Mouse (Mus musculus) midbrain, embryonic 11.5 days (tissue): ENCODE measurements around the gene Ocel1. TPM values are rescaled to one million over a fixed set of nuclear protein-coding genes. Genes with fewer than 3 reads are reported as not detected.

ENCODE experiments used
- ATAC-seq: fragments of 200-750 bp; cut with Nextera tagmentation; 2 replicates; pipeline ENCODE4 v1.8.0; 2017; ENCODE audit warnings: moderate TSS enrichment, moderate library complexity; ENCODE audit not compliant: low FRiP score
- DNase-seq: peaks from one replicate; pipeline ENCODE4 v3.0.0; 2015; ENCODE audit warnings: low spot score; ENCODE audit errors: missing footprints
- H3K27ac ChIP-seq: fragments of 300-500 bp; sonication (generic); 2 replicates; pipeline ENCODE4 v1.5.1; 2014; ENCODE audit warnings: low read depth, low read length
- H3K27me3 ChIP-seq: fragments of 300-500 bp; sonication (generic); 2 replicates; pipeline ENCODE4 v1.6.1; 2014; ENCODE audit warnings: mild to moderate bottlenecking, low read length, moderate library complexity, mixed read lengths; ENCODE audit not compliant: control insufficient read depth, insufficient read depth
- H3K36me3 ChIP-seq: fragments of 300-500 bp; sonication (generic); 2 replicates; pipeline ENCODE4 v1.6.1; 2014; ENCODE audit warnings: mild to moderate bottlenecking, low read length, moderate library complexity, mixed read lengths; ENCODE audit not compliant: control insufficient read depth, insufficient read depth
- H3K4me1 ChIP-seq: fragments of 300-500 bp; sonication (generic); 2 replicates; pipeline ENCODE4 v1.6.1; 2014; ENCODE audit warnings: low read length; ENCODE audit not compliant: control insufficient read depth, insufficient read depth
- H3K4me2 ChIP-seq: fragments of 300-500 bp; sonication (generic); 2 replicates; pipeline ENCODE4 v1.6.1; 2014; ENCODE audit warnings: mild to moderate bottlenecking, moderate library complexity
- H3K4me3 ChIP-seq: fragments of 300-500 bp; sonication (generic); 2 replicates; pipeline ENCODE4 v1.5.1; 2014; ENCODE audit warnings: low read depth, low read length
- H3K9ac ChIP-seq: fragments of 300-500 bp; sonication (generic); 2 replicates; pipeline ENCODE4 v1.6.1; 2014; ENCODE audit warnings: low read length
- H3K9me3 ChIP-seq: fragments of 300-500 bp; sonication (generic); 2 replicates; pipeline ENCODE4 v1.6.1; 2016; ENCODE audit warnings: low read length; ENCODE audit not compliant: control insufficient read depth
- WGBS: fragments of 180-500 bp; shearing (Covaris S2); extraction: QIAGEN DNeasy Blood & Tissue Kit; methylation state at CpG from one replicate; pipeline ENCODE4 v1.1.7; 2014; 5-methylcytosine and 5-hydroxymethylcytosine counted together
- polyA plus RNA-seq: library from polyadenylated mRNA; unstranded; fragments of >200 nt; fragmentation: Nextera tagmentation; extraction: Ambion mirVana; gene quantifications from 2 replicates; pipeline ENCODE4 v1.2.1, GENCODE M21; 2014

The Ocel1 gene
- polyA plus RNA-seq, 1 experiment from 2014 or later: 3.3 TPM

DNA sequence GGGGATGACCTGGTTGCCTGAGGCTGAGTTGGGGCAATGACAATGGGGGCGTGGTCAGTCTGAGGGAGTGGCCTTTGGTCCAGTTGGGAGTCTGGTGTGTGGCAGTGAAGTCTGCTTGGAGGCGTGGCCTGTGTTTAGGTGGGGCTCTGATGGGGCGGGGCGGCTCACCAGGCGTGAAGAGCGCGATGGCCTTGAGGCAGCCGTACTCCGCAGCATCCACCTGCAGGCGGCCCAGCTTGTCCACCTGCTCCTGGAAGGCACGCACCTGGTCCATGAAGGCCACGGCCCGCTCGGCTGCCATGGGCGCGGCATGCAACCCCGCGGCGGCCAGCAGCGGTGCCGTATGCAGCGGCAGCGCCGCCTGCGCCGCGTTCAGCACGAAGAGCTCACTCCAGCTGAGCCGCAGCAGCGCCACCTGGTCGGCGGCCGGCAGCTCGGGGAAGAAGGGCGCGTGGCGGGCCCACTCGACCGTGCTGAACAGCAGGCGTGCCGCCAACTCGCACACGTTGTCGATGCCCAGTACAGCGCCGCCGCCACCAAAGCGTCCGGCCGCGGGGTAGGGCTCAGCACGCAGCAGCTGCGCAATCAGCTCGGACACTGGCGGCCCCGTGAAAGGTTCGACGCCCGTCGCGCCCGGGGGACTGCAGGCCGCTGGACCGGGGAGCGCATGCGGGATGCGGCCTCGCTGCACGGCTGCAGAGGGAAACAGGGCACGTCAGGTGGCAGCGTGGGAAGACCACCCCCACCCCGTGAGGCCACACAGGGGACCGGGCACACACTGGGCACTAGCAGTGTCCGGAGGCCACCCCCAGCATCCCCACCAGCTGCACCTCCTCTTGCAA, 4.7 kb downstream of the Ocel1 start:
- Histone ChIP-seq H3K27me3 (no peaks in the 10 kb centered on the region), H3K9ac (peak overlapping the region; percentile 39), H3K36me3 (peaks cover 4% of the 10 kb centered on the region; the same call in 1 of the 2 replicates), H3K4me3 (peak overlapping the region; percentile 17), H3K4me2 (peak overlapping the region; percentile 45), H3K27ac (peak overlapping the region; percentile 55; the same call in 1 of the 2 replicates), H3K9me3 (no peaks in the 10 kb centered on the region), H3K4me1 (peaks cover 41% of the 10 kb centered on the region)
- peak; percentile 92 for DNase-seq
- WGBS: 6% methylated on average over 74 of the region's 74 CpGs
- ATAC-seq: peak; percentile 12; the same call in 1 of the 2 replicates

GRCm38 (mm10) chr8:71376423-71377030, 5.4 kb downstream of the Ocel1 start:
- peaks cover 4% of the 10 kb centered on the region; the same call in 1 of the 2 replicates for H3K36me3 ChIP-seq

DNA sequence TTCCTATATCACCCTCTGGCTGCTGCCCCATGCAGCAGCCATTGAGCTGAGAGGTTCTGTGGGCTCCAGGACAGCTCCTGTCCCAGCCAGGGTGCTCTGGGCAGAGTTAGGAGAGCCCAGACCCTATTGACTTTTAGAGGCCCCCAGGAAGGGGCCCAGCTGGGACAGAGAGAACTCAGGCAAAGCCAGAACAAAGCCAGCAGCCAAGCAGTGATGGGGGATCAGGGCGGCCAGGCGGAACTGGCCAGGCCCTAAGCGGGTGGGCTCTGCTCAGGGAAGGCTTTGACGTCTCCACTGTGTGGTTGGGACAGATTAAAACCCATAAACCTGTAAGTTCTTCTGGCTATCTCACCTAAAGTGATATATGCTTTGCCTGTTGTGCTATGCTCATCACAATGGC, 7.9 kb downstream of the Ocel1 start:
- H3K27ac ChIP-seq: peak overlapping the region; percentile 63
- peak overlapping the region; percentile 98 for H3K4me2 ChIP-seq
- H3K4me1 ChIP-seq: peaks cover 51% of the 10 kb centered on the region
- H3K4me3 ChIP-seq: peak overlapping the region; percentile 89
- H3K36me3 ChIP-seq: peaks cover 4% of the 10 kb centered on the region; the same call in 1 of the 2 replicates
- WGBS: 16% methylated on average over 4 of the region's 4 CpGs
- no peaks in the 10 kb centered on the region for H3K9me3 ChIP-seq
- H3K9ac ChIP-seq: peak overlapping the region; percentile 90
- ATAC-seq (no peak), DNase-seq (peak; percentile 87)
- H3K27me3 ChIP-seq: no peaks in the 10 kb centered on the region

More at GRCm38 (mm10) chr8:71376423-71377030, 5.4 kb downstream of the Ocel1 start:
- Histone ChIP-seq H3K27me3 (no peaks in the 10 kb centered on the region), H3K27ac (no peak overlapping the region), H3K4me3 (no peak overlapping the region), H3K4me2 (peak overlapping the region; percentile 45), H3K9ac (peak overlapping the region; percentile 39; the same call in 1 of the 2 replicates), H3K9me3 (no peaks in the 10 kb centered on the region), H3K4me1 (peaks cover 41% of the 10 kb centered on the region)
- DNase-seq: no peak
- no peak for ATAC-seq
- 48% methylated on average over 8 of the region's 8 CpGs for WGBS

DNA sequence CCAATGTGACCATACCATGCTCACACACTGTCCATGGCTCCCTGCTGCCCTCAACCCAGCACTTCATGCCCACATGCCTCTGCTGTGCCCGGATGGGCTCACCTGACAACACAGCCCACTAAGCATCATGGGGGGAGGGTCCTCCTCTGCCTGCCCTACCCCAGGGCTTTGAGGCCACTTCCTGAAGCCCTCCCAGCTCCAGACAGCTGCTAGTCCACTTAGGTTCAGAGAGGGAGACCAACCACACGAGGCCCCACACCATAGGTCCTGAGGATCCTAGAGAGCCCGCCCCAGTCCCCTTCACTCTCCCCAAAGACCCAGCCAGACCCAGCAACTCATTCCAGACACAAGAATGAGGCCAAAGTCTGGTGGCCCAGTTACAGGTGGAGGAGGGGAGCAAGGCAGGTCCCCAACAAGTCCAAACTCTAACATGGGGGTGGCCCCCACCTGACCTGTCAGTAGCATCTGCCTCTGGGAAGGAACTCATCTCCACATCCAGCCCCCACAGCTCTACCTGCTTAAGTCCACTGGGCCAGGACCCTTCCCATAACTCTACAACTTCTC, 8.5 kb downstream of the Ocel1 start:
- Histone ChIP-seq H3K27me3 (no peaks in the 10 kb centered on the region), H3K4me1 (peaks cover 51% of the 10 kb centered on the region), H3K9ac (peak overlapping the region; percentile 90), H3K36me3 (peaks cover 4% of the 10 kb centered on the region; the same call in 1 of the 2 replicates), H3K4me2 (peak overlapping the region; percentile 98), H3K27ac (peak overlapping the region; percentile 63), H3K4me3 (peak overlapping the region; percentile 89), H3K9me3 (no peaks in the 10 kb centered on the region)
- WGBS: 4% methylated on average over 3 of the region's 3 CpGs
- ATAC-seq (no peak), DNase-seq (peak; percentile 87)

GRCm38 (mm10) chr8:71380178-71381171, 9.4 kb downstream of the Ocel1 start:
- peak overlapping the region; percentile 91 for H3K27ac ChIP-seq
- H3K4me2 ChIP-seq: peak overlapping the region; percentile 98
- H3K4me1 ChIP-seq: peaks cover 50% of the 10 kb centered on the region
- peak; percentile 93 for DNase-seq
- WGBS: under 1% methylated on average over 71 of the region's 72 CpGs
- peak overlapping the region; percentile 89 for H3K4me3 ChIP-seq
- ATAC-seq: no peak
- H3K9ac ChIP-seq: peak overlapping the region; percentile 90
- H3K36me3 ChIP-seq: peaks cover 4% of the 10 kb centered on the region; the same call in 1 of the 2 replicates
- H3K27me3 ChIP-seq: no peaks in the 10 kb centered on the region
- H3K9me3 ChIP-seq: no peaks in the 10 kb centered on the region

GRCm38 (mm10) chr8:71381421-71381970, 10.4 kb downstream of the Ocel1 start, which contains the start of gene Nr2f6:
Gene Nr2f6 (minus strand): TSS chr8:71381960.
- no peaks in the 10 kb centered on the region for H3K9me3 ChIP-seq
- peaks cover 40% of the 10 kb centered on the region for H3K4me1 ChIP-seq
- ATAC-seq (peak; percentile 25), DNase-seq (peak; percentile 98)
- peak within 1 kb of the TSS; percentile 98 for H3K4me2 ChIP-seq
- H3K9ac ChIP-seq: peak within 1 kb of the TSS; percentile 90
- peaks cover 4% of the 10 kb centered on the region; the same call in 1 of the 2 replicates for H3K36me3 ChIP-seq
- no peaks in the 10 kb centered on the region for H3K27me3 ChIP-seq
- peak within 1 kb of the TSS; percentile 89 for H3K4me3 ChIP-seq
- WGBS: under 1% methylated on average over 57 of the region's 89 CpGs
- H3K27ac ChIP-seq: peak within 1 kb of the TSS; percentile 91

GRCm38 (mm10) chr8:71381971-71382961, 11.2 kb downstream of the Ocel1 start:
- H3K27ac ChIP-seq: peak overlapping the region; percentile 91
- H3K36me3 ChIP-seq: peaks cover 4% of the 10 kb centered on the region; the same call in 1 of the 2 replicates
- peak; percentile 99 for DNase-seq
- peak overlapping the region; percentile 90 for H3K9ac ChIP-seq
- ATAC-seq: peak; percentile 88
- peak overlapping the region; percentile 98 for H3K4me2 ChIP-seq
- no peaks in the 10 kb centered on the region for H3K27me3 ChIP-seq
- H3K4me1 ChIP-seq: peaks cover 35% of the 10 kb centered on the region
- peak overlapping the region; percentile 89 for H3K4me3 ChIP-seq
- under 1% methylated on average over 76 of the region's 80 CpGs for WGBS
- H3K9me3 ChIP-seq: no peaks in the 10 kb centered on the region
